Mouse (Mus musculus) heart, embryonic 14.5 days (tissue): ENCODE results near the gene Kxd1. TPM values are rescaled to one million over a fixed set of nuclear protein-coding genes. Genes with fewer than 3 reads are reported as not detected.

Source experiments
- ATAC-seq: fragments of 200-750 bp; cut with Nextera tagmentation; 2 replicates; pipeline ENCODE4 v1.8.0; 2017; ENCODE audit warnings: low read depth, moderate TSS enrichment; ENCODE audit not compliant: insufficient number of reproducible peaks, insufficient read depth, low FRiP score
- H3K27ac ChIP-seq, 2 experiments: fragments of 200-500 bp in 1 of 2; fragments of 300-500 bp in 1 of 2; sonication (generic) in 1 of 2; replicated peaks in 1 of 2; 2 replicates each; pipeline ENCODE4 v1.5.1; 2012 to 2014; ENCODE audit warnings: low read depth in 2 of 2, low read length in 2 of 2, control low read depth in 1 of 2, mild to moderate bottlenecking in 1 of 2, mixed read lengths in 1 of 2; ENCODE audit not compliant: control insufficient read depth in 1 of 2, insufficient read depth in 1 of 2
- H3K27me3 ChIP-seq: fragments of 300-500 bp; sonication (generic); 2 replicates; pipeline ENCODE4 v1.6.1; 2014; ENCODE audit warnings: mild to moderate bottlenecking, low read length, control low read depth; ENCODE audit not compliant: control insufficient read depth, insufficient read depth
- H3K36me3 ChIP-seq: fragments of 300-500 bp; sonication (generic); 2 replicates; pipeline ENCODE4 v1.6.1; 2014; ENCODE audit warnings: mild to moderate bottlenecking, control low read depth, low read length, mixed read lengths; ENCODE audit not compliant: control insufficient read depth, insufficient read depth
- H3K4me1 ChIP-seq, 2 experiments: fragments of 200-500 bp in 1 of 2; fragments of 300-500 bp in 1 of 2; sonication (generic) in 1 of 2; 2 replicates each; pipeline ENCODE4 v1.6.1; 2012 to 2014; ENCODE audit warnings: low read length in 2 of 2, control low read depth in 1 of 2, mixed read lengths in 1 of 2; ENCODE audit not compliant: control insufficient read depth in 2 of 2, insufficient read depth in 2 of 2
- H3K4me2 ChIP-seq: fragments of 300-500 bp; sonication (generic); 2 replicates; pipeline ENCODE4 v1.6.1; 2014; ENCODE audit warnings: mild to moderate bottlenecking, low read length
- H3K4me3 ChIP-seq, 2 experiments: fragments of 200-500 bp in 1 of 2; fragments of 300-500 bp in 1 of 2; sonication (generic) in 1 of 2; 2 replicates each; pipeline ENCODE4 v1.5.1; 2012 to 2014; ENCODE audit warnings: low read length in 2 of 2, mild to moderate bottlenecking in 2 of 2, control low read depth in 1 of 2, low read depth in 1 of 2, moderate library complexity in 1 of 2; ENCODE audit not compliant: control insufficient read depth in 1 of 2, insufficient read depth in 1 of 2
- H3K9ac ChIP-seq: fragments of 300-500 bp; sonication (generic); 2 replicates; pipeline ENCODE4 v1.6.1; 2014; ENCODE audit warnings: mild to moderate bottlenecking, low read length
- H3K9me3 ChIP-seq: fragments of 300-500 bp; sonication (generic); 2 replicates; pipeline ENCODE4 v1.6.1; 2016; ENCODE audit warnings: low read length, control low read depth; ENCODE audit not compliant: control insufficient read depth
- WGBS: fragments of 180-500 bp; shearing (Covaris S2); extraction: QIAGEN DNeasy Blood & Tissue Kit; methylation state at CpG from one replicate; pipeline ENCODE4 v1.1.7; 2014; 5-methylcytosine and 5-hydroxymethylcytosine counted together
- polyA plus RNA-seq: library from polyadenylated mRNA; unstranded; fragments of >200 nt; fragmentation: Nextera tagmentation; extraction: Ambion mirVana; gene quantifications from 2 replicates; pipeline ENCODE4 v1.2.1, GENCODE M21; 2014

Gene Kxd1
- polyA plus RNA-seq, 1 experiment from 2014 or later = 85.7 TPM

- H3K27ac ChIP-seq = peak overlapping the region; percentile 97 to 100
- peak overlapping the region; percentile 83 for H3K4me3 ChIP-seq
- peak overlapping the region; percentile 98 for H3K4me2 ChIP-seq
- ATAC-seq = peak; percentile 74
- WGBS = under 1% methylated on average over 32 of the region's 32 CpGs
- no peaks in the 10 kb centered on the region for H3K9me3 ChIP-seq
- H3K9ac ChIP-seq = peak overlapping the region; percentile 96
- peaks cover 15 to 30% of the 10 kb centered on the region in 2 experiments for H3K4me1 ChIP-seq
- H3K36me3 ChIP-seq = peaks cover 35% of the 10 kb centered on the region
- no peaks in the 10 kb centered on the region for H3K27me3 ChIP-seq
Measured at GRCm38 (mm10) chr8:70538633-70539076, 10.9 kb upstream of the Kxd1 start.

- H3K9ac ChIP-seq = peak overlapping the region; percentile 70
- peak overlapping the region; percentile 98 for H3K4me2 ChIP-seq
- ATAC-seq = no peak
- no peaks in the 10 kb centered on the region for H3K9me3 ChIP-seq
- H3K27ac ChIP-seq = peak overlapping the region; percentile 28 to 76
- peaks cover 41% of the 10 kb centered on the region for H3K36me3 ChIP-seq
- peaks cover 15 to 30% of the 10 kb centered on the region in 2 experiments for H3K4me1 ChIP-seq
- H3K27me3 ChIP-seq = no peaks in the 10 kb centered on the region
- WGBS = 14% methylated on average over 24 of the region's 24 CpGs
- peak overlapping the region; percentile 45 to 83 for H3K4me3 ChIP-seq
Measured at GRCm38 (mm10) chr8:70538024-70538579, 10.3 kb upstream of the Kxd1 start.

GRCm38 (mm10) chr8:70535701-70536100, 7.9 kb upstream of the Kxd1 start:
- Histone ChIP-seq H3K9ac (no peak overlapping the region), H3K9me3 (no peaks in the 10 kb centered on the region), H3K27ac (no peak overlapping the region), H3K4me1 (peaks cover 9 to 18% of the 10 kb centered on the region in 2 experiments; a peak in 3 of 4 replicates), H3K4me2 (no peak overlapping the region), H3K36me3 (peaks cover 63% of the 10 kb centered on the region), H3K27me3 (no peaks in the 10 kb centered on the region), H3K4me3 (no peak overlapping the region)
- 66% methylated on average over 2 of the region's 2 CpGs for WGBS
- no peak for ATAC-seq

- H3K36me3 ChIP-seq = peaks cover 68% of the 10 kb centered on the region
- H3K9ac ChIP-seq = no peak overlapping the region; the same call in 1 of the 2 replicates
- no peaks in the 10 kb centered on the region for H3K27me3 ChIP-seq
- H3K4me3 ChIP-seq = no peak overlapping the region
- WGBS = 56% methylated on average over 3 of the region's 3 CpGs
- no peaks in the 10 kb centered on the region for H3K9me3 ChIP-seq
- no peak overlapping the region for H3K4me2 ChIP-seq
- ATAC-seq = no peak
- H3K4me1 ChIP-seq = peaks cover 4 to 13% of the 10 kb centered on the region in 2 experiments; a peak in 3 of 4 replicates
- no peak overlapping the region for H3K27ac ChIP-seq
Measured at GRCm38 (mm10) chr8:70535221-70535620, 7.5 kb upstream of the Kxd1 start.

GRCm38 (mm10) chr8:70534281-70534680, 6.5 kb upstream of the Kxd1 start:
- ATAC-seq = no peak
- peaks cover 75% of the 10 kb centered on the region for H3K36me3 ChIP-seq
- H3K4me3 ChIP-seq = no peak overlapping the region
- no peak overlapping the region for H3K27ac ChIP-seq
- peaks cover 2 to 15% of the 10 kb centered on the region in 2 experiments; a peak in 3 of 4 replicates for H3K4me1 ChIP-seq
- no peak overlapping the region for H3K9ac ChIP-seq
- H3K9me3 ChIP-seq = no peaks in the 10 kb centered on the region
- WGBS = 91% methylated on average over 12 of the region's 12 CpGs
- no peaks in the 10 kb centered on the region for H3K27me3 ChIP-seq
- no peak overlapping the region for H3K4me2 ChIP-seq

GRCm38 (mm10) chr8:70530314-70530713, 2.6 kb upstream of the Kxd1 start:
- H3K36me3 ChIP-seq = peaks cover 56% of the 10 kb centered on the region
- no peak overlapping the region for H3K9ac ChIP-seq
- H3K27me3 ChIP-seq = no peaks in the 10 kb centered on the region
- no peak overlapping the region for H3K4me2 ChIP-seq
- no peak for ATAC-seq
- H3K9me3 ChIP-seq = no peaks in the 10 kb centered on the region
- H3K27ac ChIP-seq = no peak overlapping the region
- H3K4me3 ChIP-seq = no peak overlapping the region
- WGBS = 87% methylated on average over 2 of the region's 2 CpGs
- H3K4me1 ChIP-seq = peaks cover 2 to 23% of the 10 kb centered on the region in 2 experiments; a peak in 3 of 4 replicates

GRCm38 (mm10) chr8:70529741-70530161, 2.0 kb upstream of the Kxd1 start:
- H3K4me1 ChIP-seq = peaks cover 2 to 18% of the 10 kb centered on the region in 2 experiments; a peak in 3 of 4 replicates
- H3K27ac ChIP-seq = no peak overlapping the region
- no peaks in the 10 kb centered on the region for H3K27me3 ChIP-seq
- 87% methylated on average over 3 of the region's 3 CpGs for WGBS
- ATAC-seq = no peak
- no peaks in the 10 kb centered on the region for H3K9me3 ChIP-seq
- H3K9ac ChIP-seq = no peak overlapping the region
- peaks cover 51% of the 10 kb centered on the region for H3K36me3 ChIP-seq
- no peak overlapping the region for H3K4me2 ChIP-seq
- H3K4me3 ChIP-seq = no peak overlapping the region
